Mouse (Mus musculus) adrenal gland, postnatal 10 days (tissue): ENCODE measurements around the gene Gpr50. TPM values are rescaled to one million over a fixed set of nuclear protein-coding genes. Genes with fewer than 3 reads are reported as not detected.

ENCODE experiments used
- DNase-seq: peaks from one replicate; pipeline ENCODE4 v3.0.0; 2021; ENCODE audit warnings: mixed read lengths
- long read RNA-seq, 2 experiments: library from polyadenylated mRNA; stranded (forward); transcript quantifications; one replicate each; pipeline ENCODE4 v2.0.0; 2021
- total RNA-seq, 2 experiments: library from RNA; stranded (reverse); gene quantifications; 2 replicates each; pipeline ENCODE4 v1.2.3; 2021

Gpr50 gene
- under 1 TPM; 0.24 to 0.36 TPM for total RNA-seq
- long read RNA-seq, experiment 1: 0 reads
- long read RNA-seq, experiment 2: 0 reads

DNA sequence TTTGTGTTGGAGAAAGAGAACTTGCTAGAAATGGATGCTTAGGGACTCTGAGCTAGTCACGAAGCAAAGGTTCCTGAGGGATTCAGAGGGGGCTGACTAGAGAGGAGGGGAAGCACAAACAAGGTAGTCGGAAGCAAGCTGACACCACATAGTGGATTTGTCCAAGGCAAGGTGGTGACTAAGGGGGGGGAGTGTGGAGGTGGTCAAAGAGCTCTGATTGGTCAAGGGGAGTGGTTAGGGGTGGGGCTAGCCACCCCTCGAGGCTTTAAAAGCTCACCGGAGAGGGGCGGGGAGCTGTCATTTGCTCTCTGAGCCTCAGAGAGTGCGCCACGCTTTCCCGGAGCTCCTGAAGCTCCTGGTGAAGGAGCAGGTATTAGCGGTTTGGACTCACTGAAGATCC, at the start of gene Gpr50:
Gpr50 (plus strand) TSS at position 294 of the 400 bp plus-strand sequence.
- no peak for DNase-seq

DNA sequence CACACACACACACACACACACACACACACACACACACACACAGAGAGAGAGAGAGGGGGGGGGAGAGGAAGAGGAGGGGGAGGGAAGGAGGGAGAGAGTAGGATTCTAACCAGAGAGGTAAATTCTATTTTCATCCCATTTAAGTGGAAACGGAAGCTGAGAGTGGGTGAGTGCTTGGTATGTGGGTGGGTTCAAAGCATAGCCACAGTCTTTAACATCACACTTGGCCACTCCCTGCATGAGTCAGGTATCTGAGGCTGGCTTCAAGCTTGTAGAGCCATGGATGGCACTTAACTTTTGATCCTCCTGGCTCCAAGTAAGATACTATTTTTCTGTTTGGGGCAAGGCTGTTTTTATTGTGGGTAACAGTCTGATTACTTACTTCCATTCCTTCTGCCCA, 41.2 kb upstream of the Gpr50 start:
- no peak for DNase-seq

DNA sequence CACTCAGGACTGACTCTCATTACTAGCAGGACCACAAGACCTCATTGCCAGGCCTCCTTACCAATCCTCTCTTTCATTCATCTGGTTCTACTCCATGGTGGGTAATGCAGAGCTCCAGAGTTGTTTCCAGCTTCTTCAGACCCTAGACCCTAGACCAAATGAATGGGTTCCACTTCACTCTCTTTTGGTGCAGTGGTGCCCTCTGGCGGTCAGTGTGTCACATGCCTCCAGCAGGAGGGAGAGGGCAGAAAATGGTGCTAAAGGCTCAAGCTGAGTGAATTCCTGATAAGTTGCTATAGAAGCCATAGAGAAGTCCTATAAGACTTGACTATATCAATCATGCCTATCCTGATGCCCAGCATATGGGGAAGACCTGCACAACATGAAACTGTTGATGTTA, 39.6 kb upstream of the Gpr50 start:
- peak; percentile 54 for DNase-seq

DNA sequence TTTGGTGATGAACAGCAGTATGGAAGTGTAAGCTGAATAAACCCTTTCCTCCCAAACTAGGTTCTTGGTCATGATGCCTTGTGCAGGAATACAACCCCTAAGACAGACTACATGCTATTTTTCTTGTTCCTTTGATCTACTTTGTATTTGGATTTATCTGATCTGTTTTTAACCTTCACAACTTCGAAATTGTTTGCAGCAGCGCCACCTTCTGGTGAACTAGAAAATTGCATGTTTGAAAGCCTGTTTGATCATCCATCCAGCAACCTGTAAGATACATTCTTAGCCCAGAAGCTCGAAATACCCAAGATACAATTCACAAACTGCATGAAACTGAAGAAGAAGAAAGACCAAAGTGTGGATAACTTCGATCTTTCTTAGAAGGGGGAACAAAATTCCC, 35.2 kb upstream of the Gpr50 start:
- peak; percentile 66 for DNase-seq

DNA sequence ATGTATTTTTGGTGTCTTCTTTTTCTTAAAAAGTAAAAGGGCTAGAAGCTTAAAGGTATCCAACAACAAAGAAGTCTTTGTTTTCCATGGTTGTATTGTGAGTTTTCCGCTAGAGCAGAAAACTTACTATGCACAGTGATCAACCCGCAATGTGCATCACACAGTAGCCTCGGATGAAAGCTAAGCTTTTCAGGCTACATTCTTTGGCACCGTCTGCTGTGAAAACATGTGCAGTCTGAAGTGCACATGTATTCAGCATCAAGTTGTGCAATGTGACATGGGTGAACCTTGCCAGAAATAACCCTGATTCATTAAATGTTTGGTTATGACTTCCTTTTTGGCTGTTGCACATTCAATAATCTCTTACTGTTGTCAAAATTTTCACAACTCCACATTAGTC, 32.8 kb upstream of the Gpr50 start:
- no peak for DNase-seq

DNA sequence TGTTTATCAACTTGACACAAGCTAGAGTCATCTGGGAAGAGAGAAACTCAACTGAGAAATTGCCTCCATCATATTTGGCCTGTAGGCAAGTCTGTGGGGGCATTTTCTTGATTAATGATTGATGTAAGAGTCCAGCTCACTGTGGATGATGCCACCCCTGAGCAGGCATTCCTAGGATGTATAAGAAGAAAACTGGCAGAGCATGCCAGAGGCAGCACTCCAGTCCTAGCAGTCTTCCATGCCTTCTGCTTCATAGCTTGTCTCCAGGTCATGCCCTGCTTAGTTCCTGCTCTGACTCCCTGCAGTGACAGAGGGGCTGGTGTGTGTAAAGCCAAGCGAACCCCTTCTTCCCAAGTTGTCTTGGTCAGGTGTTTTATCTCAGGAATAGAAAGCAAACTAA, 32.3 kb upstream of the Gpr50 start:
- DNase-seq: no peak

DNA sequence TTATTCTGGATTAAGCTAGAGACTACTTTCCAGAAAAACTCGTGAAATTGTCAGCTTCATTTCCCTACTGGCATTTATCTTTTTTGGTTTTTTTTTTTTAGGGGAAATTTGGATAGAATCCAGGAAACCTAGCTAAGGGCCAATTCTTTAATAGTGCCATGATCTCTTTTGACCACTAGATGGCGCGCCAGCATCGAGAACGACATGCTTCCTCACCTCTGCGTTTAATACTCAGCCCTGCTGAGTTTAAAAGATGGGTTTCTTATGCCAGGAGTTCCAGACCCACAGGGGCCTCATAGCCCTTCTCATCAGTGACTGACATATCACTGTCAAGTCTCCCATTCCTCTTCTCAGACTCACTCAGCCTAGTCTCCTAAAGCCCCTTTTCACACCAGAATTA, 15.5 kb upstream of the Gpr50 start:
- DNase-seq: peak; percentile 63

DNA sequence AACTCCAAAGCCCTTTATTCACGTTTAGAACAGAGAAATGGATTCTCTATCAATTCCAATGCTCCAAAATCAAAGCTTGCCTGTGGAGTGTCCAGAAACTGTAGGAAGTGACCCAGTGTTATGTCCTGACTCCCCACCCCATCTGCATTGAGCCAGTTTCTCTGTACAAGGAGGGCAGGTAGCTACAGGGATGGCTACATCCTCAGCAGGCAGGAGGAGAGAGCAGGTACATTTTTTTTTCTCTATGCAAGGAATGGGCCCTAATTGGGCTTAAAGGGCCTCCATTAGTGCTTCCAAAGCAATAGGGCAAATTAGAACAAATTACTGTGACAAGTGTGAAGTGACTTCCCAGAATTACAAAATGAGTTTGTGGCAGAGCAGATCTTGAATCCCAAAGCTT, 15.0 kb upstream of the Gpr50 start:
- DNase-seq: no peak

DNA sequence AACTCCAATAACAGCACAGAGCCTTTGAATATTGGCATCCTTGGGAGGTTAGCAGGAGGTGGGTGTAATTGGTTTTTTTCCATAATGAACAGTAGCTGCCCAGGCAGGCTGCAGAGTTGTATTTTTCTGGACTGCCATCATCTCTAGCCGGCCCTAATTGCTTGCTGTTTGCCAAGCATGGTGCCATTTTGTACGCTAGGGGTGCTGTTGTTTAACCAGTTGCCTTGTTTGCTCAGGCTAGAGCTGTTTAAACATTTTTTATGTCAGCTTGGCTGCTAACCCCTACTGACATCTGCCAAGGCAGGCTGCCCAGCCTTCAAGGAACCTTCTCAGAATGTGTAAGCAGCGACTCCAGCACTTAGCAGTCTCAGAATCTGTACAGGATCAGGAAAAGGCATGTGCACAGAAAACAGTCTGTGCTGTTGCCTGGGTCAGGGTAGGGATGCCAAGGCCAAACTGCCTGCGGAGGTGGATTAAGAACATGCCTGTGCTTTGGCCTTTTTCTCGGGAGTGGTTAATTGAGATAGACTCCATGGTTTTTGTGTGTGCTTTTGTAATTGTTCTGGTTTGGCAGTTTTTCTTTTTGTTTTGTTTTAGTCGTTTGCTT, 14.5 kb upstream of the Gpr50 start:
- DNase-seq: peak; percentile 47

DNA sequence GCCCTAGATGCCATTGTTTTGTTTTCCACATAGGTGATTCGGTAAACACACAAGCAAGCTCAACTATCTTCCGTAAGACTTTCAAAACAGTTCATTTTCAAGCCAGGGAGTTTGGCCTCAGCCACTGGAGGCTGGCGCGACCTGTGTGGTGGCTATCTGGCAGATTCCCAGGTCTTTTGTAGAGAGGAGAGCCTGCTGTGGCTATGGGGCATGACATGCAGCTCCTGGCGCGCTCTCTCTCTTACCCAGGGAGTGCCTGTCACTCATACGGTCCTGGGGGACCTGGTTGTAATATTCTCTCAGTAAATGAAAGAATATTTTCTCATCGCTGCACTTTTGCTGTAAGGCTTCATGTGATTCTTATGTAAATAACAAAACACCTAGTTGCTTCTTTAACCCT, 13.5 kb upstream of the Gpr50 start:
- DNase-seq: peak; percentile 28

DNA sequence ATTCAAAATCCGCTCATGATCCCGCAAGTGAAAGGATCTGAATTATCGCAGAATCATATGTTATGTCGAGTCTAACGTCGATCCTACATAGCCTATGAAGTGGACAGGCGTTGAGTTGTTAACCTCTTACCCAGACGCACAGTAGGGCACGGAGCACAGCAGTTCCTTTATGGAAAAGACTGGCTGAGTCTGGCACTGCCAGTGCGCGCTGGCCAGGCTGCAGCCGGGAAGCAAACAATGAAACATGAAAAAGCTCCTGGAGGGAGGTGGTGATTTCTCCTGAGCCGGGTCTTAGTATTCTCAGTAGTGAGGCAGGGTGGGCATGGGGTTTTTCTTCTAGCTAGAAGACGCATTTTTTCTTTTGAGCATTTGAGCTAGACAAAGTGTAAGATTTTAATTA, 1.7 kb upstream of the Gpr50 start:
- no peak for DNase-seq

DNA sequence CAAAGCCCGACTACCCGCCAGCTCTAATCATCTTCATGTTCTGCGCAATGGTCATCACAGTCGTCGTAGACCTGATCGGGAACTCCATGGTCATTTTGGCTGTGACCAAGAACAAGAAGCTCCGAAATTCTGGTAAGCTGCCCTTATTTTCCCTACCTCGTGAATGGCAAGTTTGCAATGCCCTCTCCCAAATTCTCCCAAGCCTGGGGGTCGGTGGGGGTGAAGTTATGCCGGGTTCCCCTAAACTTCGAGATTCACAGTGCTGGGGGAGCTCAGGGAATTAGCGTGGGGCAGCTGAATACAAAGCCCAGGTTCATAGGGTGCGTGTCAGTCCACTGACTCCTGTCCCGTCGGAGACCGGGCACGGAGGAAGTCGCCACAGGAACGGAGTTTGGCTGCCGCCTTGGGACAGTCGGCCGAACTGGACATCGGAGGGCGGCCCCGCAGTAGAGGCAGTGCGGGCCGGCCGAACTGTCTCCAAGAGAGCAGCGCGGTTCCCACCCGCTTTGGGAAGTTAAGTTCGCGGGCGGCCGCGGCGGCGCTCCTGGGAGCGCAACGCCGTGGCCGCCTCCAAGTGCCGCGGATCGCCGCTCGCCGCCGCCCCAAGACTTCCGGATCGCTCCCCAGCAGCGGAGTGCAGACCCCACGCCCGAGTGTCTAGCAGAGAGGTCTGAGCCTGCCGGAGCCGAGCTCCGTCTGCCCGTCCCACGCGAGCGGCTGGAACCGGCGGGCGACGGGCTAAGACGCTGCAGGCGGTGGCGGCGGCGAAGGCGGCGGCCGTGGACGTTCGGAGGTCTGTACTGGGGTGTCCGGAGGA, 612 bp downstream of the Gpr50 start:
- peak; percentile 5 for DNase-seq

DNA sequence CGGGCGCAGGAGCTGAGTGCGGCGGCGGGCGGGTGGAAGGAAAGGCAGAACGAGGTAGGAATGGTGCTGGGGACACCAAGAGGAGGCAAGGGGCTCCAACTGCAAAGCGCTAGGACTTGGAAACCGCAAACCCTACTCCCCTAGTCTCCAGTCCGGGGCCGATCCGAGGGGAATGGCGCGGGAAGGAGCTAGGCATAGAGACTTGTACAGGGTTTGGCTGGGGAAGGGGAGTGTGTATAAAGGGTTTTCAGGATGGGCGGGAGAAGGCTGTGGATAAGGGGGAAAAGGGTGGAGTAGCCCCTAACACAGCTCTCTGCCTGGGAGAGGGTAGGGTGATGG, 1.2 kb downstream of the Gpr50 start:
- DNase-seq: no peak

DNA sequence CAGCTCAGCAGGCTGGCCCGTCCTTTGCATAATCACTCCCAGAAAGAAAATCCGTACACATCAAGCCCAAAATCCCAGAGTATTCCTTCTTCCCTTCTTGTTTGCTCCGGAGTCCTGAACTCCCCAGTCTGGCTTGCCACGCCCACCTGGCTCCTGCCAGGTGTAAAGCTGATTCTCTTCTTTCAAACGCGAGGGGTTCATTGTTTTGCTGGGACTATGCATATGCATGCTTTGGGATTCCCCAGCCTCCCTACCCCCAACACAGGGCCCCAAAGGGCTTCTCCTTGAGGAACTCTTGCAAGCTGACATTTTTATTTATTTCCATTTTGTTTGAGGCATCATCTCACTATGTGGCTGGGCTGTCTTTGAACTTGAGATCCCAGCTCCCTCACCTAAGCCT, 6.8 kb downstream of the Gpr50 start:
- no peak for DNase-seq

DNA sequence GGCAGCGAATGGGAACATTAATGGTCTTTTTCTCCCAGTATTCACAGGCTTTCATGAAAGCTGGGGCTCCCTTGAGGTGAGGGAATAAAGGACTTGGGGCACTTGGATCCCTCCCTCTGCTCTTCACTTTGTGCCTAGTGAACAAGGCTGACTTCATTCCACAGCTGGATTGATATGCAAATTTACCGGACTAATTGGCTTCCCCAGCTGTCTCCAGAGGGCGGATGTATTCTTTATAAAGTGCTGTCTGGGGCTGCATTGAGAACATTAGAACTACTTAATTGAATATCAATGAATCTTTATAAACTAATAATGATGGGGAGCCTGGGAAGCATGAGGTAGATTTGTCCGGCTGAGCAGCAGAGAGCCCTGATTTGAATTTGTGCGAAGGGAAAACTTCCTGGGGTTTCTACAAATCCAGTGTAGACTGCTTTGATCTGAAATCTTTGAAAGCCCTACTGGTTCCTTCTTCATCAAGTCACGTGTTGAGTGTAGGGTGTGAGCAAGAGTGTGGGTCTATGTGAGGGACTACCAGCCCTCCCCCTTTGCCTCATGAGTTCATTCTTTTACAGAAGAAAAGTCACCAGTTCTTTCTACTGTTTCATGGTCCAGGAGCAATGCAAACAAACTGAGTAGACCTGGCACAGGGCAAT, 37.5 kb downstream of the Gpr50 start:
- DNase-seq: no peak

Other genes starting within 250 kb of the Gpr50 start
- 10 to 100 TPM; 54.1 to 55.6 TPM for gene Cd99l2, start 170.8 kb upstream of the Gpr50 start, total RNA-seq
- 100 to 1,000 TPM; 121 to 151 TPM for gene Hmgb3, start 107.7 kb upstream of the Gpr50 start, total RNA-seq
- gene Vma21, start 152.3 kb downstream of the Gpr50 start, total RNA-seq: 10 to 100 TPM; 34.1 to 40.8 TPM